Mouse (Mus musculus): ENCODE data around the gene Eif5a.

DNA sequence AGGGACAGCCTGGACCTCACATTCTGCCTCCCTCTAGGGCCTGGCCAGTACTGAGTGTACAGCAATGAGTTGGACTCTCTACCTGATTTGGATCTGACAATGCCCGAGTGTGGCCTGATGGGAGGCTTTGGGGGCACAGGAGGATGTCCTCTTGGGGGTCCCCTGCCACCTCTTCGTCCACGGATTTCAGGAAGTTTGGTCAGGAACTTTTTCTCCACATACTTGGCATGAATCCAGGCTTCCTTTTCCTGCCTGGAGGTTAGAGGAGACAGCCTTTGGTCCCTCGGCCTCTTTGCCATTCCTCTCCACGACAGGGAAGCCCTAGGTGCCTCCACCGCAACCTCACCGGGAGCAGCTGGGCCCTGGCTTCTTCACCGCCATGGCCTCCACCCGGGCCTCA is 37.5 kb downstream of the Eif5a start:
- TF ChIP-seq CTCF (IDR thresholded peaks at IDR 0.05; ENCODE audit: borderline replicate concordance, control insufficient read depth, extremely low read depth, insufficient read depth, low read length, poor library complexity) = no peak
- TF ChIP-seq POLR2A (IDR thresholded peaks at IDR 0.05; ENCODE audit: control insufficient read depth, extremely low read depth, insufficient read depth, low read length, poor library complexity) = no peak
